Mouse (Mus musculus) intestine, postnatal 0 days (tissue): ENCODE data around the gene Eef1akmt3. TPM values are rescaled to one million over a fixed set of nuclear protein-coding genes. Genes with fewer than 3 reads are reported as not detected.

Source experiments
- ATAC-seq: fragments of 200-750 bp; cut with Nextera tagmentation; 2 replicates; pipeline ENCODE4 v1.8.0; 2017; ENCODE audit warnings: mild to moderate bottlenecking, moderate TSS enrichment, moderate library complexity
- H3K27ac ChIP-seq: fragments of 300-500 bp; sonication (generic); 2 replicates; pipeline ENCODE4 v1.5.1; 2014; ENCODE audit warnings: mild to moderate bottlenecking, low read depth, low read length, moderate library complexity
- H3K27me3 ChIP-seq: fragments of 300-500 bp; sonication (generic); replicated peaks from 2 replicates; pipeline ENCODE4 v1.6.1; 2014; ENCODE audit warnings: low read length, mixed read lengths; ENCODE audit not compliant: control insufficient read depth, insufficient read depth
- H3K36me3 ChIP-seq: fragments of 300-500 bp; sonication (generic); 2 replicates; pipeline ENCODE4 v1.6.1; 2014; ENCODE audit warnings: mild to moderate bottlenecking, moderate library complexity; ENCODE audit not compliant: control insufficient read depth, insufficient read depth
- H3K4me1 ChIP-seq: fragments of 300-500 bp; sonication (generic); replicated peaks from 2 replicates; pipeline ENCODE4 v1.6.1; 2014; ENCODE audit warnings: antibody characterized with exemption, low read length, mixed read lengths; ENCODE audit not compliant: control insufficient read depth, insufficient read depth
- H3K4me2 ChIP-seq: fragments of 300-500 bp; sonication (generic); replicated peaks from 2 replicates; pipeline ENCODE4 v1.6.1; 2014; ENCODE audit warnings: low read depth, mild to moderate bottlenecking, moderate library complexity
- H3K4me3 ChIP-seq: fragments of 300-500 bp; sonication (generic); 2 replicates; pipeline ENCODE4 v1.5.1; 2014; ENCODE audit warnings: low read depth, low read length
- H3K9ac ChIP-seq: fragments of 300-500 bp; sonication (generic); 2 replicates; pipeline ENCODE4 v1.6.1; 2014; ENCODE audit warnings: mild to moderate bottlenecking, low read depth, low read length
- H3K9me3 ChIP-seq: fragments of 300-500 bp; sonication (generic); 2 replicates; pipeline ENCODE4 v1.6.1; 2016; ENCODE audit warnings: mixed run types; ENCODE audit not compliant: control insufficient read depth
- CTCF ChIP-seq: sonication (generic); IDR thresholded peaks from 2 replicates; pipeline ENCODE4 v1.5.1; 2016; ENCODE audit warnings: low read depth, mild to moderate bottlenecking, control low read depth, antibody characterized with exemption, moderate library complexity
- WGBS: fragments of 180-500 bp; shearing (Covaris S2); extraction: QIAGEN DNeasy Blood & Tissue Kit; methylation state at CpG from one replicate; pipeline ENCODE4 v1.1.7; 2014; 5-methylcytosine and 5-hydroxymethylcytosine counted together
- polyA plus RNA-seq: library from polyadenylated mRNA; unstranded; fragments of >200 nt; fragmentation: Nextera tagmentation; extraction: Ambion mirVana; gene quantifications from 2 replicates; pipeline ENCODE4 v1.2.1, GENCODE M21; 2015

Gene Eef1akmt3
- polyA plus RNA-seq, 1 experiment from 2014 or later, result 0.17 TPM

- no peak overlapping the region for H3K4me2 ChIP-seq
- H3K27ac ChIP-seq, result no peak overlapping the region
- 88% methylated on average over 6 of the region's 6 CpGs for WGBS
- no peak for ATAC-seq
- TF ChIP-seq CTCF, result no peak
- peaks cover 6% of the 10 kb centered on the region for H3K27me3 ChIP-seq
- no peak overlapping the region for H3K9ac ChIP-seq
- no peaks in the 10 kb centered on the region; the same call in 1 of the 2 replicates for H3K4me1 ChIP-seq
- no peak overlapping the region for H3K4me3 ChIP-seq
- H3K36me3 ChIP-seq, result peaks cover 10% of the 10 kb centered on the region
- no peaks in the 10 kb centered on the region for H3K9me3 ChIP-seq
Observed at GRCm38 (mm10) chr10:127043187-127043586, 1.9 kb upstream of the Eef1akmt3 start.

- peak overlapping the region; percentile 99 for H3K4me2 ChIP-seq
- peaks cover under 1% of the 10 kb centered on the region for H3K27me3 ChIP-seq
- peak overlapping the region; percentile 54 for H3K9ac ChIP-seq
- no peak overlapping the region for H3K27ac ChIP-seq
- peaks cover 10% of the 10 kb centered on the region for H3K36me3 ChIP-seq
- H3K4me3 ChIP-seq, result peak overlapping the region; percentile 93
- no peaks in the 10 kb centered on the region for H3K9me3 ChIP-seq
- WGBS, result 10% methylated on average over 5 of the region's 5 CpGs
- no peak for TF ChIP-seq CTCF
- ATAC-seq, result no peak
- no peaks in the 10 kb centered on the region; the same call in 1 of the 2 replicates for H3K4me1 ChIP-seq
Observed at GRCm38 (mm10) chr10:127042468-127043115, 1.3 kb upstream of the Eef1akmt3 start.

- peak overlapping the region; percentile 99 for H3K4me2 ChIP-seq
- H3K4me3 ChIP-seq, result peak overlapping the region; percentile 93
- no peak overlapping the region for H3K27ac ChIP-seq
- no peaks in the 10 kb centered on the region for H3K9me3 ChIP-seq
- WGBS, result under 1% methylated on average over 44 of the region's 44 CpGs
- H3K27me3 ChIP-seq, result no peaks in the 10 kb centered on the region
- H3K36me3 ChIP-seq, result peaks cover 10% of the 10 kb centered on the region
- no peak for TF ChIP-seq CTCF
- ATAC-seq, result peak; percentile 82
- H3K9ac ChIP-seq, result peak overlapping the region; percentile 54
- no peaks in the 10 kb centered on the region; the same call in 1 of the 2 replicates for H3K4me1 ChIP-seq
Observed at GRCm38 (mm10) chr10:127041774-127042338, 543 bp upstream of the Eef1akmt3 start.

GRCm38 (mm10) chr10:127040569-127041214 lies 621 bp downstream of the Eef1akmt3 start:
- ATAC-seq, result no peak
- Histone ChIP-seq H3K9ac (peak overlapping the region; percentile 54), H3K9me3 (no peaks in the 10 kb centered on the region), H3K27me3 (no peaks in the 10 kb centered on the region), H3K4me2 (peak overlapping the region; percentile 99), H3K36me3 (peaks cover 10% of the 10 kb centered on the region), H3K4me3 (peak overlapping the region; percentile 93), H3K27ac (no peak overlapping the region), H3K4me1 (no peaks in the 10 kb centered on the region; the same call in 1 of the 2 replicates)
- 1% methylated on average over 20 of the region's 20 CpGs for WGBS
- TF ChIP-seq CTCF, result no peak

GRCm38 (mm10) chr10:127037641-127038040 lies 3.7 kb downstream of the Eef1akmt3 start:
- no peak for ATAC-seq
- Histone ChIP-seq H3K4me1 (no peaks in the 10 kb centered on the region; the same call in 1 of the 2 replicates), H3K9me3 (no peaks in the 10 kb centered on the region), H3K4me3 (no peak overlapping the region), H3K4me2 (no peak overlapping the region), H3K27ac (no peak overlapping the region), H3K27me3 (no peaks in the 10 kb centered on the region), H3K36me3 (no peaks in the 10 kb centered on the region), H3K9ac (no peak overlapping the region)
- 71% methylated on average over 12 of the region's 12 CpGs for WGBS
- TF ChIP-seq CTCF, result no peak

- H3K4me3 ChIP-seq, result no peak overlapping the region
- no peaks in the 10 kb centered on the region for H3K36me3 ChIP-seq
- no peaks in the 10 kb centered on the region; the same call in 1 of the 2 replicates for H3K4me1 ChIP-seq
- H3K9ac ChIP-seq, result no peak overlapping the region
- H3K4me2 ChIP-seq, result no peak overlapping the region
- H3K27ac ChIP-seq, result no peak overlapping the region
- WGBS, result 78% methylated on average over 12 of the region's 12 CpGs
- no peaks in the 10 kb centered on the region for H3K27me3 ChIP-seq
- ATAC-seq, result no peak
- no peaks in the 10 kb centered on the region for H3K9me3 ChIP-seq
- no peak for TF ChIP-seq CTCF
Observed at GRCm38 (mm10) chr10:127036273-127036672, 5.0 kb downstream of the Eef1akmt3 start.
